Mouse (Mus musculus) layer of hippocampus, adult 9-10 months (tissue): ENCODE measurements at regions not wholly inside any gene's neighbourhood (a gene's known extent, or its start where the extent isn't known, plus 50 kb on each side); places are given as distances from the start of the nearest gene placed in this dataset.

Experiments
- DNase-seq: peaks from one replicate; pipeline ENCODE4 v3.0.0; 2022; ENCODE audit warnings: low spot score

DNA sequence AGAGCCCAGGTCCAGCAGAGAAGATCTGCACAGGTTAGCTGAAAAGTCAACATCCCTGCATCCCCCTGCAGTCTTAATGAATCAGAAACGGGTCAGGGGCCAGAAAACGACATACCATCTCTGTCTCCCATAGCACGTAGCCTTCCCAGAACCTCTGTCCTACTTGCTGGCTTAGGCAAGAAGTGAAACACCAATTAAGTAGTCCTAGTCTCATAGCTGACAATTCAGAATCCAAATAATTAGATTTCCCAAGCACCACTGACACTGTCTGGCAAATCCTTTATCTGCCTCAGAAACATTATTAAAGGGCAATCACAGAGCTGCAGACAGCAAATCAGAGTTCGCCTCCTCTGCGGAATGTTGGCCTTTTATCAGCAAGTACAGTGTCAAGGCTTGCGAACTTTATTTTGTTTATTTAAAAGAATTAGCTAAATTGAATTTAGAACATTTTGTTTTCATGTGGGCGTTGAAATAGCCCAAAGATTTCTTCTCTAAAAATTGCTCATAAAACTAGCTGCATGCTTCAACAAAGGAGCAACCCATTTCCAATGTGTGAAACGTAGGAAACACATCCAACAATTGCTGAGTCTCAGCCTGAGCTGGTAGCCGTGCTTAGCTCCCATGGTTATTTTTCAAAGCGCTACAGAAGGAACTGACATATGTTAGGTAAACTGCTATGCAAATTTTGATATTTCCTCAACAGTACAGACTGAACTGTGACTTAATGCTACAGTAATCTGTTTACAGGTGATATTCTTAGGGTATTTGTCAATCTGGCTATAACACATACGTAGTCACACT is 411.2 kb downstream of the Ipo11 start:
- peak; percentile 24 for DNase-seq

DNA sequence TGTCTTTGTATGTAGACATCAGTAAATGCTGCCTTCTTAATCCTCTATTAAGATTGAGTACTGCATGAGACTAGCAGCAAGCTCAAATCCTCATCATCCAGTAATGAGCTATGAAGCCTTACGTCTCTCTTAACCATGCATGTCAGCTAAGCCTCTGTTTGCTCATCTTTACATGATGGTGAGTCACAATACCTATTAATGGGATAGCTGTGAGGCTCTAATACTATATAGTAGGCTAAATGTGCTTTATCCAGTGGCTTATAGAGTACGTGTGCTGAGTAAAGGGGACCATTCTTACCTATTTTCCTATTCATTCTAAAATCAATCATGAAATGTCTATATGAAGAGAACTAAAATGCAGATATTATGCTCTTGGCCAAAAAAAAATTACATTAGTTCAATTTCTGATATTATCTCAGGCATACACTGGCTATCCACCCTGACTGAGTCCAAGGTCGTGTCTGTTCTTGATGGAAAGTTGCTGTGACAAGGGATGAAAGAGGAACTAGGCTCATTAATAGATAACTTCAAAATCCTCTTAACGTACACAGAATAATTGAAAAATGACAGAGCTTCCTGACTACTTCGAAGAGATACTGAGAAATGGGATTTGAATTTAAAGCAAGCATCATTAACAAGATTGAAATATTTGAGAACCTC is 422.1 kb downstream of the Ipo11 start:
- DNase-seq = no peak

DNA sequence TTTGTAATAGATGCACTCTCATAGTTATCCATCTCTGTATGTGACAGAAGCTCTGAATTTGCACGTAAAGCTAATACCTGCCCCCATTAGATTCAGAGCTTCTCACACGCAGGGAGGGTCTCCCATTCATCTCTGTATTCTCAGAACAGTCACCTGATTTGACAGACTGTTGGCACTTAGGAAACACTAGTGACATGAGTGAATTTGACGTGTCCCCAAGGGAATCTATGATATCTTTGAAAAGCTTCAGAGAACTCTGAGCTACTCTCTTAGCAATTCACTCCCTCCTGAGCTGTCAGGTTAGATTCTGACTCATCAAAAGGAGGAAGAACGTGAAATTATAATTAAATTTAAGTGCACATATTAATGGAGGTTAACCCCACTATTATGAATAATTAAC is 423.1 kb downstream of the Ipo11 start:
- DNase-seq = no peak

DNA sequence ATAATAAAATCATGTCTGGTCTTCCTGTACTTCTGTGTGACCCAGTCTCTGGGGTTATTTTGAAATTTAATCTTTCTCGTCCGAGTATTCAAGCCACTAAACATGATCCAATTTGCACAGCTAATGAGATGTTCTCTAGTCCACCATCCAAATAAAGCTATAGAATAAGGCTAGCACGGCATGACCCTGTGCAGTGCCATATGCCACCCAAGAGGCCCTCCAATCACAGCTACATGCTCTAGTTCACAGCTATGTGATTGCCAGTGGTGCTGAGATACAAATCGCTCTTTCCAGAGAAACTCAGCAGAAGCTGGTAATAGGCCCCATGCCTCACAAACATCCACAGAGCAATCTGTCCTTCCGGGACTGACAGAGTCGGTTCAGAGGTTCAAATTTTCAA is 426.3 kb downstream of the Ipo11 start:
- DNase-seq = no peak

DNA sequence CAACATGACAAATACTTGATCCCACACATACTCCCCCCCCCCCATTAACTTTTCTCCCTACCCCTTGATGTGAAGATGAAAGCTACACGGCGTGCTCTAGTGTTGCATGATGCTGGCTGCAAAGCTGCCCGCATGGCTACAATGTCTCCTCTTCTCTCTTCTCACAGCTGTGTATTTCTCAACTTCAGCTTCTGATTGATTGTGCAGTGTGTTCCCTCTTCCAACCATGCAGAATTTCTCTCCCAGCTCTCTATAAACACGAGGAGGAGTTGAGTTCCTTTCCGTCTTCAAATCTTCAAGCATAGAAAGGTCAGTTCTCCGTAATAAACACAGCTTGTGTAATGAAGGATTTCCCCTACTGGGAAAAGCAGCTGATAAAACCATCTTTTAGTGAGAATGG is 435.5 kb downstream of the Ipo11 start:
- DNase-seq = no peak

DNA sequence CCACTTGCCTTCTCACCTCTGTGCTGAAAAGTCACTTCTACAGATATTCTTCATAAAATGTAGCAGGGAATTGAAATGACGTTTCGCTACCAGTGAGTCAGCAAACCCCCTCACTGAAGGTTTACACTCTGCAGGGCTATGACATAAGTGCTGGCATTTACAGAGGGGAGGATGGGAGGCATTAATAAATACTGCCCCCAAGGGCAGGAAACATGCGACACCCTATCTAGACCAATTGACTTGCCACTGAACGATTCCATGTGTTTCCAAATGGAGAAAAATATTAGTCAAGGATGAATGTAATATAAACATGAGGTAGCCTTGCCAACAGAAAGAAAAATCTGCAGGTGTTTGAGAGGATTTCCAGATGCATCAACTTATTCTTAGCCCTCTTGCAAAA is 465.5 kb downstream of the Ipo11 start:
- DNase-seq = no peak

DNA sequence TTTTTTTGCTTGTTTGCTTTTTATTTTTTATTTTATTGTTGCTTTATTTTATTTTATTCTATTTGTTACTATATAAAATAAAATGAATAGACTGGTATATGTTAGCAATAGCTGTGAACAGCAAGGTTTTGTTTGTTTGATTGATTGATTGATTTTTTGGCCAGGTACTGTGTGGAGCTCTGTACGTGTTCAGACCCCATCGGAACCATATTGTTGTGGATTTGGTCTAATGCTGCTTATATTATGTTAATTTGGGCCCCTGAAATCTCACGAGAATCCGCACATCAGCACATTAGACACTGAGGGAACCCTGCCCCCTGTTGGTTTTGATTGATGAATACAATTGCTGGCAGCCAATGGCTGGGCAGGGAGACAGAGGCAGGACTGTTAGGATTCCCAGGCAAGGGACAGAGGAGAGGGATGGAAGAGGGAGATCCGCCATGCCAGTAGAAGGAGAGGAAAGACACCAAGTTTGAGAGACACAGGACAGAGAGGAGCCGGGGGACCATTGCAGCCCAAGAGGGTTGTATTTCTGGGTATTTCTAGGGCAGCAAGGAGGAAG is 482.3 kb downstream of the Ipo11 start:
- DNase-seq = no peak

DNA sequence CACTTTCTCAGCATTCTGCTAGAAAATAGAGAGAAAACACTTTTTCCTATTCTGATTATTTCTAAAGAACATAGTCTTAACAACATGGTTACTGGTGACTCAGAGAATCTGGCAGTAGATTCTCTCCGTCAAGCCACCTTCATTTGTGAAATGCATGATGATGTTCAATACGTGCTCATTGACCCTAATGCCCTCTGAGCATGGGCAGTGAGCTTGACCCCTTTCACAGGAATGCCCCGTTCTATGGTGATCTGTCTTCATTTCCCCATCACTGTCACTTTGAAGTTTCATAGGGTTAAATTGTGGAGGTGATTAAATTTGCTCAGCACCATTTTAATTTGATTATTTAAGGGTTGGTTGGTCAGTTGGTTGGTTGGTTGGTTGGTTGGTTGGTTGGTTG is 504.6 kb downstream of the Ipo11 start:
- no peak for DNase-seq

DNA sequence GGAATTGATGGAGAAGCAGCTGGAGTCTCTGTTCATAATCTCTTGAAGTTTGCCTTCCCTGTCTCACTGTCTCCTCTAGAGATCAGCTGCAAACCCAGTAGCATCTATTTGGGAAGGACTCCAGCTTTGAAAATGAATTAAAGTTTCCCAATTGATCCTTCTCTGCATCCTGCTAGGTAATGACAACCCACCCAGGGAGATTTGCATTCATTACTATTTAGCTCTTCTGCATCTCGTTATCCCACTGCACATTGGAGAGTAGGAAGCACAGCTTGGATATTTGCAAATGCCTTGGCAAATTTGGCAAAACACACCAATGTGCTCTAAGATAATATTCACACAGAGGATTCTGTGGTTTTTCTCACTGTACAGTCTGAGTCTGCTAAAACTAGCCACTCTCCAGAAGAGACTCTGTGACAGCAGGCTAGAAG is 530.1 kb downstream of the Ipo11 start:
- peak; percentile 20 for DNase-seq

DNA sequence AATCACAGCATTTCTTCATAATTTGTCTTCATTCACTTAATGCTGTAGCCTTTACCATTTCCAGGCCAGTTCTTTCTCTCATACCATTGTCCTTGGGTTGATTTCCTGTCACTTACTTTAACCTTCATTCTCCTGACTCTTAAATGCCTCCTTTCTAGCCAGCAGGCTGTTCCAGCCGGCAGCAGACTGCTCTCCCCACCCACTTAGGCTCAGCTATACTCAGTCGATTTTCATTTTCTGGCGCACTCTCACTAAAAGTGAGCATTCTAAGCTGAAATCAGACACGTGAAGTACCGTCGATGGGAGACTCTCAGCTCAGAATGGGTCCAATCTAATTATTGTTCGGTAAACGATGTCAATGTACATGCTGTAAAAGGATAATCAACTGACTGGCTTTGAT is 544.1 kb downstream of the Ipo11 start:
- no peak for DNase-seq

DNA sequence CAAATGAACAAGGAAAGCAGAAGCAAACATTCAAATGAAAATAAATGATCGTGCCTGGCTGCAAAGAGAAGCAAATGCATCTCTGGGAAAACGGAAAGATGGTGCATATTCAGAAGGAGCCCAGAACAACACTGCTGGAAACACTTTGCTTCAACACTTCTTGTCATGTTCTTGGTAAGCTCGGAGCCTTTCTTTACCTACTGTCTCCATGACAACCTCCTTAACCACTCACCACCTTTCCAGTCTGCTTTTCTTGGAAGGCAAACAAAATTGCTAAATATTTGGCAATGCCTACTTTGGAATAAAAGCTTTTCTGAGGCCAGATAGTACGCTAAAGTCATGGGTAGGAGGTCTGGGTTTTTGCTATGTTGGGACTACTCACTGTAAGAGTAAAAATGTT is 548.1 kb downstream of the Ipo11 start:
- DNase-seq = no peak

DNA sequence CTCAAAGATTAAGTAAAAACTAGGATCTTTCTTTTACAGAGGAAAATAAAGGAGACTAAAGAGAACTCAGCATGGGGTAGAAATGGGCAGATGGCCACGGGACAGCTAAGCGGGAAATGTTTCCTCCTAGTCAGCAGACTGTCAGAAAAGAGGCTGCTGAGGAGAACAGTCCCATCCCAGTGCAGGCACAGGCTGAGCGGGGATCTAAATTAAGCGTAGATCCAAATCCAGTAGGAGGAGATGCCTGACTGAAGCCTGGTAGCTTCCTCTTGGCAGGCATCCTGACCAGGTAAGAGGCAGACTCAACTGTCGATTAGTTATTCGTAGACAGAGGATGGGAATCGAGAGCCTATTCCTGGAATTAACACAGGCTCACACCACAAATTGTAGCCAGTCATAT is 569.2 kb downstream of the Ipo11 start:
- DNase-seq = no peak

DNA sequence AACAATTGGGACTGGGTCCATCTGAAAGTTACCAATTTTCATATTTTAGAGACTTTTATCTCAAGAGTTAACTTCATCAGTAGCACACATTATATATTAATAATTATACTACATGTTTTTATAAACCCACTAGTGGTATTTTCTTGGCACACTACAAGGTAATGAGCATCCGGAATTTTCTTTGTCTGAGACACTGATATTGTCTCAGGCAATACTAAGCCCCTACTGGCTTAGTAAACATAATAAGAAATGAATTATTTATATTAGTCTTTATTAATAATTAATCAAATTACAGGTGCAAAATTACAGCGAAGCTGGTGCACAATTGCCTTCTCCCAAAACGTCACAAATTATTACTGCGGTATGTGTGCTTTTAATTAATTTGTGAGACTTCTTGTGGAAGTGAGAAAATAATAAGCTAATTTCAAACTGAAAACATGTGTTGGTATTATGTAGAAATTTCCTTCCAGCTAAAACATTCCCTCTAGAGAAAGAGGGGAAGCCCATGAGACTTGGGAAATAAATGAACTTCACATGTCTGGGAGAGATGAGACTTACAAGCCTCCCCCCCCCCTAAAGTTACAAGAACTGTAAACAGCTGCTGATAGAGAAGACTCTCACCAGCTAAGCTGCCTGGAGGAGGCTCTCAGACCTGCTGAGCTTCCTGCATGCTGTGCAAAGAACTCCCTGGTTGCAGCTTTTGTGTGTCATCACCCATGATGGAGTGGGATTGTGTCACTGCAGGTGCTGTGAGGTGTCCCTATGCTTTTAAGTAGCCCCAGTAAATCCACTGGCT is 583.9 kb downstream of the Ipo11 start:
- DNase-seq = no peak

DNA sequence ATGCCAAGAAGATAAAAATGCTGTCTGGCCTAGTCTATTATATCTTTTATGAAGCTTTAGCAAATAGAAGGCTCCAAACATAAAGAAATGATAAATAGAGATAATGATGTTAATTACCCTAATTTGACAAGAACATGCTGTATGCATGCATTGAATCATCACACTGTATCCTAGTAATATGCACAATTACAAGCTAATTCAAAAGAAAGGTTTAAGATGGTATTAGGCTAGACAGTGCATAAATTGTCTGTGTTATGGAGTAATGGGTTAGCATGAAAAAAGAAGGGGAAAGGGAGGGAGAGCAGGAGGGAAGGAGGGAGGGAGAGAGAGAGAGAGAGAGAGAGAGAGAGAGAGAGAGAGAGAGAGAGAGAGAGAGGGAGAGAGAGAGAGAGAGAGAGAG is 604.7 kb downstream of the Ipo11 start:
- DNase-seq = no peak

DNA sequence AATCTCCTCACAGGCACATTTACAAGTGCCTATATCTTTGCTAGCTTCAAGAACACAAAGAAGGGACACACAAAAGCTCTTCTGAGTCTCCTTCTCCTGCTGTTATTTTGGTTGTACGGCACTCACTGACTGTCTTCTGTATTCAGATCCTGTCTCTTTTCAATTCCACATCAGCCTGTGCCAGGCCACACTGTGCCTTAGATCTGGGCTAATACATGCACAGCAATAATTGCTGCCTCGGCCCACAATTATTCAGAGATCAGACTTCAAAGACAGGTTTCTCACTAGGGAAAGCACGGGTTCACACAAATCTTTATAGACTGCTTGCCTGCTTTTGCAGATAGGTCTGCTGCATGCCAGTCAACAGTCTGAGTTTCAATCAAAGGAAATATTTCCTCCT is 617.8 kb downstream of the Ipo11 start:
- no peak for DNase-seq

DNA sequence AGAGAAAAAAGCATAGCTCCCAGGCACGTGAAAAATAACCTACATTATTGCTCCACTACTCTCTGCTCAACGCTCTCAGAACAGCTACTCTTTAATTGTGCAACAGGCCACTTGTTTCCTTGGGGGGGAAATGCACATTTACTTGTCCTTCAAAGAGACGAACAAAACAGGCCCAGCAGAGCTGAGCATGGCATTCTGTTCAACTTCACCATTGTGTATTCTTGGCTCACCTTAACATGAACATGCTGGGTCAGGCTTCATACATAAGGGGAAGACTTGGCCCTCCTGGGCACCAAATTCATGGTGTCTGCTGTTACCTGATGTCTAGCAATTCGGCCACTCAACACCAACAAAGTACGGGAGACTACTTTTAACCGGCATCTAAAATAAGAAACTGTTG is 618.3 kb downstream of the Ipo11 start:
- no peak for DNase-seq

DNA sequence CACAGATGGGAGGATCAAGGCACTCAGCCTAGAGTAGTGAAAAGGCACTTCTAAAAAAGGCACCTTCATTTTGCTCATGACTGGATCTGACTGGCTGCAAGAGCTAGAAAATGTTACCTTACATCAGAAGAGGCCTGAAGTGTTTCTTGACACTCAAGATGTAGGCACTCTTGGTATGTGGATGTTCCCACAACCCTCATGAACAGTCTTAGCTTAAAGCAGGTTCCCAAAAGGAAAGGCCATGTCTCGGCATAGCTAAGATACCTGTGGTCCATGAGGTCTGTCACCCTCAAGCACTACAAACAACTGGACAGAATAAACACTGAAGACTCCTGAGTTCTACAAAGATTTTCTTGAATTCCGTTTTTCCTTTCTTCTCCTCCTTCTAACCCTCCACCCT is 619.5 kb downstream of the Ipo11 start:
- DNase-seq = no peak

DNA sequence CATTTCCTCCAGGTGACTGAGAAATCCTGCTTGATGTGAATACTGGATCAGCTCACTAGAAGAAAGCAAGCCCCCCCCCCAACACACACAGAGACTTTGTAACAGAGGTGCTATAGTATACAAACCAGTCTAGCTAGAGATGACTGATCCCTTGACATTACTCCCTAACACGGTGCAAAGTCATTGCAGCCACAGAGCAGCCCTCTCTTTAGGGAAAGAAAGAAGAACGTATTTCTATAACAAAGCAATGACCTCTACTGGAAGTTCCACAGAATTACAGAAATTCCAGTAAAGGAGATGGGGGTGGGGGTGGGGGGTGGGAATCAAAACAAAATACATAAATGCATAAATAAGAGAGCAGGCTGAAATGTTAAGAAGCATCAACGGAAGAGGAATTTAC is 655.6 kb downstream of the Ipo11 start:
- DNase-seq = no peak

DNA sequence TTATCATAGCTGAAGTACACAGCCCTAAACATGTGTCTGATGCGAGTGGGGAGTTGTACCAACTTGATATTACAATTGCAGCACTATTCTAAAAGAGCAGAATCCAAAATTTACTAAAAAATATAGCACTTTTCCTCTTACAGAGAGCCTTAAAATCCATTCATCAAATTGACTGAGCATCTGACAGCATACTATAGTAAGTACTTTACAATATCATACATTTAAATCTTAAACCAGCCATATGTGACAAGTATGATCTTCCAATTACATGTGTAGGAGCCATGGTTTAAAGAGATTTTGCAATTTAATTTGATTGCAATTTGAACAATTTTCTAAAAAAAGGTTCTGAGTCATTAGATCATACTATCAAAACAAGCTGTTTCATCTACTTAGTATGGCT is 676.9 kb downstream of the Ipo11 start:
- DNase-seq = no peak
